Mouse (Mus musculus) adrenal gland, postnatal 36 days (tissue): ENCODE data around the gene Cox10. TPM values are rescaled to one million over a fixed set of nuclear protein-coding genes. Genes with fewer than 3 reads are reported as not detected.
"Not testable (repeated sequence)": the region's sequence is repeated elsewhere in the genome, so short reads cannot be mapped to it uniquely, and the experiment has no call there.

Experiments
- DNase-seq, 2 experiments: peaks; one replicate each; pipeline ENCODE4 v3.0.0; 2021; ENCODE audit warnings: mixed read lengths in 1 of 2
- long read RNA-seq, 2 experiments: library from polyadenylated mRNA; stranded (forward); transcript quantifications; one replicate each; pipeline ENCODE4 v2.0.0; 2021; ENCODE audit warnings: borderline sequencing depth in 2 of 2
- total RNA-seq, 2 experiments: library from RNA; stranded (reverse); gene quantifications; 2 replicates each; pipeline ENCODE4 v1.2.3; 2021

The Cox10 gene
- 10 to 100 TPM; 16.8 to 20.4 TPM for total RNA-seq
- long read RNA-seq, experiment 1, transcript Cox10-201 (7 exons, 2,915 nt), result major isoform, 12 of 19 reads
- long read RNA-seq, experiment 1, partial matches to known transcripts, result 0 of 19 reads
- long read RNA-seq, experiment 1, other reads (novel, unspliced or antisense), result 5 of 19 reads
- long read RNA-seq, experiment 2, transcript Cox10-201 (7 exons, 2,915 nt), result major isoform, 13 of 14 reads
- long read RNA-seq, experiment 2, partial matches to known transcripts, result 0 of 14 reads
- long read RNA-seq, experiment 2, other reads (novel, unspliced or antisense), result 1 of 14 reads

DNA sequence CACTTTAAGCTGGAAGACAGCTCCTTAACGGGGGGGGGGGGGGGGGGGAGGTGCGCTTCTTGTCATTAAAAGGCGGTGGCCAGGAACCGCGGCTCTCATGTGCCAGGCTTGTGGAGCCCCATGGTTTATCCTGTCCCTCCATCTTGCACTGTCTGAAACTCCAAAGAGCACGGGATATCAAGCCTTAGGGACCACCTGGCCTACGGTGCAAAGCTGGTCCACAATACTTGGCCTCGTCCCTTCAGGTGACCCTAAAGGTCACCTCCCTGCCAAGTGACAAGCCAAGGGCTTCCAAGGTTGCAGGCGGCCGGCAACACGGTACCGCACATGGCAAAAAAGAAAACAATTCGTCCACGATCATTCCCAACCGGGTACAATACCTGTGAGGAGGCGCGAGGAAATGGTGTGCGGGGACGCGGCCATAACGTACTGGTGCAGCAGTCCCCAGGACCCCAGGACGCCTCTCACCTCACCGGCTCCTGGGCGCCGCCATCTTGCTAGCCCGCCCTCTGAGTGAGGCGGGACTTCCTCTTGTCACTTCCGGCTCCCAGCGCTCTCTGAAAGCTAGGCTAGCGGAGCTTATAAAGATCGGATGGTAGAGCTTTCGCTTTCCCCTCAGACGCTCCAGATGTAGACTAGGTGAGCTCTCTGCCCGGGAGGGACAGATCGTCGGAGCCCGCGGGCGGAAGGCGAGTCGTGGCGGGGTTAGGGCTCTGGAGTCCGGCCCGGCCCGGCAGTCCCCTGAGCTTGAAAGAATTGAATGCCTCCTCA lies at the start of gene Cox10:
Cox10 (minus strand) TSS at position 513 of the 771 bp plus-strand sequence.
- peak; percentile 92 to 93 for DNase-seq

DNA sequence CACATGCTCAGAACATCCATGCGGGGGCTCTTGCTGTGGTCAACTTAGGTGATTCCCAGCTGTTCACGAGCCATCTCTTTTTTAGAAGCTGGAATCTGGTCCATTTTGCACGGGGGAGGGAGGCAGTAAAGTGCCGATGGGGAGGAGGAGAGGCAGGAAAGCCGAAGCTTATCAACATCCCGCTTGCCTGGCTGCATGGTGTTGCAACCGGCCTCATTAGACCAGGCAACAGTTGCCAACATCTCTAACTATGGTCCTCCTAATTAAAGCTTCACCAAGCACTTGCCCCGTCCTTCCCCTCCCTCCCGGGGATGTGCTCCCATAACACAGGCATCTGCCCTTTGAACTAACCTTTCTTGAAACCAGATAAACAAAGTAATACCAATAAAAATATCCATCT lies 48.7 kb upstream of the Cox10 start:
- DNase-seq, result no peak

DNA sequence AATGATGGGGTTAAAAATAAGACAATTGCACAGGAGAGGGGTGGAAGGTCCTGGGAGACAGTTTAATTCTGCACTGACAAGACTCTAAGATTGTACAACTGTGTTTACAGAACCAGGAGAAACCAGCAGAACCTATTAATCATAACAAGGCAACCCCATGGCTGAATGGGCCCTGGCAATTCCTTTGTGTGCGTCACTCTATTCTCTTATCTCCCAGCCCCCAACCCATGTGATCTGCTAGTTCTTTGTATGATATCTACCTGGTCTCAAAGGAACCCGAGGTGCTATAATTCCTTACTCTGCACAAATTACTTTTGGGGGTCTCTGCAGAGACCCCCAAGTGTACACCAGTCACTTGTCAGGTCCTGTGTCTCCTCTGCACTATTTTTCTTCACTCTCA lies 46.2 kb upstream of the Cox10 start:
- peak; percentile 20 to 28 for DNase-seq

DNA sequence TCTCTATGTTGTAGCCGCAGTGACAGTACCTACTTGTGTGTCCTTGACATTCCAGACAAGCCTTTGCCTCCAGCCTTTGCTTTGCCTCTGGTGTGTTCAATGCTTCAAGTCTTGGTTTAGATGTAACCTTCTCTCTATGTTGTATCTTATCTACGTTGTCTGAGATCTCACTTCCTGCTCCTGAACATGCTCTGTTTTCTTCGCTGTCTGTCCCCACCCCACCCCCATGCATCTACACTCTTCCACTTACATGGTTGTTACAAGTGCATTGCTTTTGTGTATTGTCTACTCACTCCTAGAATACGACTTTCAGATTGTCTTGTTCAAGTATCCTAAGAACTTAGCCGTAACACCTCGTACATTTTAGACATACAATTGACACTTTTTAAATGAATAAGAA lies 43.9 kb upstream of the Cox10 start:
- not testable (repeated sequence) for DNase-seq

DNA sequence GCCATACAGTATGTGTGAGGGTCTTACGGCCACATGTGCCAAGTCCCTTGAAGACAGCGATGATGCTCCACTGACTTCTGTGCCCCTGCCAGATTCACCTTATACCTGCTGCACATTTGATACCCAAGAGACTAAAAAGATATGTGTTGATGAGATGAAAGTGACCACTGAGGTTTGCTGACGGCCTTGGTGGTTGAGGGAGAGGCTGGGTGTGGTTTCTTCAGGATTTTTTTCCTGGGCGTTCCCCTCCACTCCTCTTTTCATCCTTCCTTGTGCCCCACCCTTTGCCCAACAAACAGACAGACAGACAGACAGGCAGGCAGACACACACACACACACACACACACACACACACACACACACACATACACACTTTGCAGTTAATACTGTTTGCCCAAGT lies 37.4 kb upstream of the Cox10 start:
- DNase-seq, result no peak

DNA sequence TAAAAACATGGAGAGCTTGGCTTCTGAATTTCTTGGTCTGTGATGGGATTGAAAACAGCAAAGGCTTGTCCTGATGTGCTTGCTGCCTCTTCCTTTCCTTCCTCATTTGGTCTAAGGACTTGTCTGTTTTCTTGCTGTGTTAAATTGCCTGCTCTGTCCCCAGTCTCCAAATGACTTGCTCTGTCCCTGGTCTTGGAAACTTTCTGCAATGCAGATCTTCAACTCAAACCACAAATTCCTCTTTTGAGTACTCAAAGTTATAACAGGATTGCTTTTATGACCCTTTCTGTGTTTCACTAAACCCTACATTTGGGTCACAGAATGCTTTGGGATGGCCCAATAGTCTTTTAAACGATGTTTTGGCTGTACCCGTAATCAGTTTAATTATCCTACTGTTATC lies 36.6 kb upstream of the Cox10 start:
- DNase-seq, result no peak

DNA sequence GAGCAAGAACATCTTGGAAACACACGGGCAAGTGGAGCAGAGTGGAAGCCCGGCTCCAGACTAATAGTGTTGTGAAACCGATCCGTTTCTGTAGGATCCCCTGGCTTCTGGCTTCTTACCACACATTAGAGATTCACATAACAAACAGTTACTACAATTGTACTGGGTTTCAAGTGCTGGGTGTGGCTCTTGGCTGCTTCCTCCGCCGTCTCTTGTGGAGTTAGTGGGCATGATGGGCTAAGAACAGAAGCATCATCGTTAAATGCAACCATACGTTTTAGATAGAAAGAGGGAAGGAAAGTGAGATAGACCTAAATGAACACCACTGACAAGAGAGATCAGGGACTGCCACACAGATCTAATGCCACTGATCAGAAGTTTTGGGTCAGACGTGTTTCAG lies 35.8 kb upstream of the Cox10 start:
- no peak for DNase-seq

DNA sequence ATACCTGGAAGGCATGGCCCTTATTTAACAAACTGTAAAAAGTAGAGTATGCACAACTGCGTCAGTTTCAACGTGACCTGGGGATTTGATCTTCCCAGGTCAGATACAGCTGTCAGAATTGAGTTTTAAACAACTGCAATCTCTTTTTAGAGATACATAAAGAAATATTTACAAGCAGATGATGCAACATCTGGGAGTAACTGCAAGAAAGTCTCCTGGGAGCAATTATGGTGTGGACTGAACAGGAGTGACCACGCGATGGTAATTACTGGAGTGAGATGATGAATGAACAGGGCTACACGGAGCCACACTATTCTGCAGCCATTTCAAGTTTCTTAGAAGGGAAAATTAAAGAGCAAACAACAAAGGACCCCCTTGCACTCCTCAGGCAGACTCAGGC lies 20.8 kb upstream of the Cox10 start:
- DNase-seq, result no peak

DNA sequence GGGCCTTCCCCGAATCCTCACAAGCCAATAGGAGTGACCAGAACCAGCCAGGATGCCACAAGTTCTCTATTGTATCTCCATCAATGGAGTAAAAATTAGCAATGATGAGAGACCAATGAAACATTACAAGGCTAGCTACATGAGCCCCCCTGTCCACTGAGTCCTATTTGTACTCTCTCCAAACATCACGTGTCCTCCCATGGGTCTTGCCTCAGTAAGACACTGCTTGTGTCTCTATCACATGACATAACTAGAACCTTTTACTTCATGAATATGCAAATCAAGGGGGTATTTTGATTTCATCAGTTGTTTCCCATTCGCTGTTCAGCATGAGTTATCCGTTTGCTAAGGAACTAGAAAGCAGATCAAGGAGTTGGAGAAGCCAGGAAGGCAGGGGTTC lies 13.8 kb upstream of the Cox10 start:
- DNase-seq, result no peak

DNA sequence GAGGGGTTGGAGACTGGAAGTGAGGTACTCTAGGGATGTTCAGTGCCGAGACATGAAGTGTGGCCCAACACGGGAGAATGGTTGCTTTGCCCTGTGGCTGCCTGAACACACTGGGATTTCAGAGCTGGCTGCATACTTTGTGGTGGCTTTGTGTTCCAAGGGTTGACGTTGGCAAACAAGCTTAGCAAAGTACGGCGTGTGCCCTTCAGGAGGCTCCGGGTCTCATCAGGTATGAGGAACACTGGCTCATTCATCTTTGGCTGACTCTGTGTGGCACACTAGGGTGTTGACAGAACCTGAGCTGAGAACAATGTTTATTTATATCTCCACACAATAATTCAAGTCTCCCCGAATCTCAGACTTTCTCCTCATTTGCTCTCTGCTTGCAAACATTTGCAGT lies 11.9 kb upstream of the Cox10 start:
- DNase-seq, result no peak

DNA sequence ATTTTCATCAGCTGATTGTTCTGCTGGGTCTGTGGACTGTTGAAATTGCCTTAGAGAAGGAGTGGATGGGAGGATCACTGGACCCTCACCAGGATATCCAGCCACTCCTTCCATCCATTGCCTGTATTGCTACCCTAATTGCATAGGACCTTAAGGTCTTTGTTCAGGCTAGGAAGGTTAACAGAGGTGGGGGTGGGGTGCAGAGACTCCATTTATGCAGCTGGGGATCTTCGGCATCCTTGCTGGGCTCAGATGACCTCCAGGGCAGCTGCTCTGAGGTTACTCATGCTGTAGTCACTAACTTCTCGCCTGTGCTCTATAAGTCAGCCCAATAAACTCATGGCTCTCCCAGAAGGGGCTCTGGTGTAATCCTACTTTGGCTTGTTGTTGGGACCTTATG lies 10.4 kb upstream of the Cox10 start:
- DNase-seq, result peak; percentile 18 to 20

DNA sequence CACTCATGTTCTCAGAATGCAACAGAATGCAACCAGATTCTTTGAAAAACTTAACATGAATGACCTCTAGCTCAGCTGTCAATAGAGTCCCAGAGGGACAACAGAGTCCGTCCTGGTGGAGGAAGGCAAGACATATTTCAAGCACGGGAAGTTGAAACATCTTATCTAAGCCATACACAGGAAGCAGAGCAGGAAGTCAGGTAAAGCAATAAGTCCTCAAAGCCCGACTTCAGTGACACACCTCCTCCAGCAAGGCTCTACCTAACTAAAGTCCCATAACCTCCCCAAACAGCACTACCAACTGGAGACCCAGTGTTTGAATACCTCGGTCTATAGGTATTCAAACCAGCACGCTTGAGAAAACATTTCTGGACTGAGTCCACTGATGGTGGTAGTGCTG lies 6.6 kb upstream of the Cox10 start:
- DNase-seq, result no peak

DNA sequence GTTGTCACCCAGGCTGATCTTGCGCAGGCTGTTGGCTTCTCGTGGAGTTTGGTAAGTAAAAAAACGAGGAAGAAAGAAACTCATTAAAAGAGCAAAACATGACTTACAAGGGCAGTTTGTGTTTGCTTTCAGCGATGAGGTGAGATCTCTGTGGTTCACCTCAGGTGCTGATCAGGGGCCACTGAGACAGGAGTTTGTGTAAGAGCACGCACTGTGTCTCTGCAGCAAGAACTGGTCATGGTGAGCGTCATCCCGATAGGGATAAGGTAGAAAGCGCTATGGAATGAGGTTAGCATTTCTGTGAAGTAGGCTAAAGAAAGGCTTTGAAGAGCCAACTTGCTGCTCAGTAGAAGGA lies 436 bp upstream of the Cox10 start:
- DNase-seq, result no peak

DNA sequence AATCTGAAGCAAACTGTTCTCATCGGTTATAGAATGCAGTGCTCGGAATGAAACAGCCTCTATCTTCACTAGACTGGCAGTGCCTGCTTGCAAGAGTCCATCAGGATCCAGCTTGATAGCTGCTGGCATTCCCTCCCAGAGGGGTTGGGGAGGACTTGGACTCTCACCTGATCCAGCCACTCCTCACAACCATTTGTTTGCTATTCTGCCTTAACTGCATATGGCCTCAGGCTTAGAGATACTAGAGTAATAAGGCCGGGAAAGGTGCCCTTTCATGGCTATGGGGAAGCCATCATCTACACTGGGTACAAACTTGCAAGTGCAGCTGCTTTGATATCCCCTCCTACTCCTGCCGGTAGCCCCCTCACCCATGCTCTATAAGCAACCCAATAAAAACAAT lies 3.1 kb downstream of the Cox10 start:
- DNase-seq, result no peak

DNA sequence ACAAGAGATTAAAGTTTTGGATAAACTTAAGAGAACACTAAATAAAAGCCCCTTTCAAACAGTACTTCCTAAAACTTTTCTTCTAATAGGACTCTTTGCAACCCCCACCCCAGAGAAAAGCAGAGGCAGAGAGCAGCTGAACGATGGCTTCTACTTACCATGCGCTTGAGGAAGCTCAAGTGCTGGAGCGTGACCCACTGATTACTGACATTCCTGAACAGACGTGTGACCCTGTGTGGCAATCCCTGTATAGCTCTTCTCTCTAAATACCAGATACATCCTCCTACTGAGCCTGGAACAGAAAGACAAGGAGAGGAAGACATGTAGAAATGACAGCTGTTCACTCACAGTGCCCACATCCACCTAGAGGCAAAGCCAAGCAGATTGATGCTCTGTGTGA lies 5.9 kb downstream of the Cox10 start:
- no peak for DNase-seq

DNA sequence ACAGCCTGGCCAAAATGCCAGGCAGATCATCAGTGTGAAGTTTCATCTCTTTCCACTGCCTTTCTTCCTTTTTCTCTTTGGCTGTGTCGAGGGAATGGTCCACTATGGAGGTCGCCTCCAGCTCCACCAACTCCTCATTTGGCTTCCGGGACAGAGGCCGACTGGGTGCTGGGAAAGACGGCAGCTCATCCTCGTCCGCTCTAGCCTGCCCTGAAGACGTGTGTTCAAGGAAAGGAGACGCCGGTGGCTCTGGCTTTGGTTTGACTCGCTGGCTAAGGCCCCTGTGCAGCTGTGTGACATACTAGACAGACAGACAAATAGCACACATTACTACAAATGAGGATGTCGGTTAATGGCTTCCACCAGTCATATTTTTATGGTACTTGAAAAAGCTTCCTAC lies 7.7 kb downstream of the Cox10 start:
- DNase-seq, result no peak

DNA sequence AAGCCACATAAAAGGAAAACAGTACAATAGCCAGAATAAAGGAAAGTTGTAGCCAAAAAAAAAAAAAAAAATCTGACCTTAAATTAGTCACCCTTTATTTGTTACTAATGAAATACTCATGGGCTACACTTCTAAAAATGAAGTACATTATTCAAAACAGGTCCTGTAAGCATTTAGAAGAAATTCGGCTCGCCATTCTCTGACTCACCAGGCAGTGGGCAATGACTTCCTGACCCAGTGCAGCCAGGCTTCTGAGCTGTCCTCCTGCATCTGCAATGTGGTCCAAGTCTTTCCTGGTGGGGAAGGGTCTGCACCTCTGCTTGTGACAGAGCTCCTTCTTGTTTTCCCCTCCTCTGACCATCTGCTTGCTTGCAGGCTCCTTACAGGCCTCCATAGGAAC lies 13.3 kb downstream of the Cox10 start:
- no peak for DNase-seq

DNA sequence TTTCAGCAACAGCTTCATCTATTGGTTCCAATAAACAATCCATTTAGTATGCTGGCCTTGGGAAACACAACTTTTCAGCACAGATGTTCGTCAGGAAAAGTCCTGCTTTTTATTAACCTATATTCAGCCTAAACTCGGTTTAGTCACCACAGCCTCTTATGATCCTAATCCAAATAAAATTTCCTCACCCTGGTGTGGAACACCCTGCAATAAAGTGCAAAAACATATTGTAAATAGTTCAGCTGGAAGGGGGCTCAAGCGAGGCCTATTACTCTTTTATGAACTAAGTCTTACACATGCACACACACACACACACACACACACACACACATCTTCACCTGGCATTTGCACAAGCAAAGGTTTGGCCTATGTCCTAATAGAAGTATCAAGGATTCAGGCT lies 16.1 kb downstream of the Cox10 start:
- DNase-seq, result no peak

DNA sequence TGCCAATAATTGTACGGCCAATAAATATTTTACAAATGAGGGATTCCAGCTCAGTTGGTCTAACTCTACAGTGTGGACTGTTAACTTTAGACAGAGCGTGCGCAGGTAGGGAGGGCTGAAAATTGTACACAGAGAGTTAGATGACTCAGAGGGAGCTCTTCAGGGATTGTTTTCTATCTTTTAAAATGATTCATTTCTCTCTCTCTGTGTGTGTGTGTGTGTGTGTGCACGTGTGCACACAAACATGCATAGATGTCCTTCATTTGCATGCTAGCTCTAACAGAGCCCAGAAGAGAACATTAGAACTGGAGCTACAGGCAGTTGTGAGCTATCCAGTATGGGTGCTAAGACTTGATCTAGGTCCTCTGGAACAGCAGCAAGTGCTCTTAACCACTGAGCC lies 17.0 kb downstream of the Cox10 start:
- DNase-seq, result no peak

DNA sequence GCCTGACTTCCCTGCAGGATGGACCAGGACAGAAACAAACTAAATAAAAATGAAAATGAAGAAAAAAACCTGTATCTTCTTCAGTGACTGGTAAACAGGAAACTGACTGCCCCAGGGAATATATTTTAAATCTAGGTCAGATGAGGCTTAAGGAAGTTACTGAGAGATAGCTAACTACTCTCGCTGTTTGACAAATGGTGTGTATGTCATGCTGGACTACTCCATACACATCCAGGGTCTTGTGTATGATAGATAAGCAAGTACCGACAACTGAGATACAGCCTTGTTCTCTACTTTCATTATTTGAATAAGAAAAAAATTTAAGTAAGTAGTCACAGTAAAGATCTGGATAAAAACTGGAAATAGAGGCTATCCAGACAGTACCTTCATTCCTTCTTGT lies 20.0 kb downstream of the Cox10 start:
- DNase-seq, result no peak

DNA sequence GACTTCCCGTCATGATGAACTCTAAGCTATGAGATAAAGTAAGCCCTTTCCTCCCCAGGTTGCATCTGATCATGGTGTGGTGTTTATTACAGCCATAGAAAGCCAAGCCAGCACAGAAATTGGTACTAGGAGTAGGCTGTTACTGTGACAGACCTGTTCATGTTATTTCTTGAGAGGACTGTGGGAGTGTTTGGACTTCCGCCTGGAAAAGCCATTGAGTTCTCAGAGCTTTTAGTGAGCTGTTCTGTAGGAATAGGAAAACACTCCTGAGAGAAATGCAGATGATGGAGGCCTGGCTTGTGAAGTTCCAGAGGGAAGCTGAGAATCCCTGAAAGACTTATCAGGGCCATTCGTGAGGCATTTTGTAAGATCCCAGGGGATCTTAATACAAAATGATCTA lies 20.8 kb downstream of the Cox10 start:
- no peak for DNase-seq

DNA sequence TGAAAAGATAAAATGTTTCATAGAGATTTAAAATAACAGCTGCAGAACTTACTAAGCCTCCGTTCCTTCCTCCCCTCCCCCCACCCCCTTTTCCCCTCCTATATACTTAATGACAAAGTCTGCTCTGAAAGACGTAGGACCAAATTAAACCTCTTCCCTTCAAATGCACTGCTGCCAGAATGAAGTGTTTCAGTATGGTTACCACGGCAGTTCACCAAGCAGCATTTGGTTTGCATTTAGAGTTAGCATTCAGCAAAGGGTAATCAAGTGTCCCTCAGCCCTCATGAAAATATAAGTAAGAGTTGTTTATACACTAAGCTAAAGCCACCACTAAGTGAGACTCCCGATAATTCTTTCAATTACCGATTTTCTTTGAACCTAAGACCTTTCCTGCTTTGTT lies 25.9 kb downstream of the Cox10 start:
- DNase-seq, result no peak

DNA sequence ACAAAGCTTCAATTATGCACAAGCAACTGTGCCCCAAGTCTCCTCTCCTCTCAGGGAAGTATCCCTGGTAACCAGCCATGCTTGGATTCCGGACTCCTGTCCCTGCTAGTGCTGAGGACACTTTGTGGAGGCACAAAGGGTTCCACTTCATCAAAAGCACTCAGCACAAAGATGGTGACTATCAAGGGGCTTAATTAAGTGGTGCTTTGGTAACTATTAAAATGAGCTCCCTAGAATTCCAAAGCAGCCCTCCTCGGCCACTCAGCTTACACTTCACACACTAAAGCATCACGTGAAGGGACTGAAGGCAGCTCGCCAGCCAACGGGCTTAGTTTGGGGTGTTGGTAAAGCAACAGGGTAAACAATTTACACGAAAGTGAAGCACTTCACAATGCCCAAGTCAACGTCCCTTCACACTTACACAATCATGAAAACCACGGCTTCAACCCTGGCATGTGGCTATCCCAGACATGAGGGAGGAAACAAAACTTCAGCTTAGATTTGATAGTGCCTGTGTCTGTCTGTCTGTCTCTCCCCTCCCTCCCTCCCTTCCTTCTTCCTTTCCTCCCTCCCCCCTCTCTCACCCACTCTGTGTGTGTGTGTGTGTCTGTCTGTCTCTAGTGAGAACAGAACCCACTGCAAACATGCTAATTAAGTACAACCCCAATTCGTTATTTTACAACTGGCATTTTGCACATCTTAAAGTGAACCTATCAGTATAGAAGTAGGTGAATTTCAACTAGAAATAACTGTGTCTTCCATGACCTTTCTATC lies 27.9 kb downstream of the Cox10 start:
- DNase-seq, result no peak
